Mouse (Mus musculus) duodenum, adult 2 months (tissue): ENCODE measurements around the gene Strn3. TPM values are rescaled to one million over a fixed set of nuclear protein-coding genes. Genes with fewer than 3 reads are reported as not detected.

ENCODE experiments used
- polyA plus RNA-seq: library from polyadenylated mRNA; depleted of rRNA; stranded (reverse); fragments of >200 nt; gene quantifications from 2 replicates; pipeline ENCODE4 v1.2.3, GENCODE M21; 2012; ENCODE audit warnings: low replicate concordance; rRNA removed

Gene Strn3
- polyA plus RNA-seq: 6.5 and 7.1 TPM in 2 replicates

DNA sequence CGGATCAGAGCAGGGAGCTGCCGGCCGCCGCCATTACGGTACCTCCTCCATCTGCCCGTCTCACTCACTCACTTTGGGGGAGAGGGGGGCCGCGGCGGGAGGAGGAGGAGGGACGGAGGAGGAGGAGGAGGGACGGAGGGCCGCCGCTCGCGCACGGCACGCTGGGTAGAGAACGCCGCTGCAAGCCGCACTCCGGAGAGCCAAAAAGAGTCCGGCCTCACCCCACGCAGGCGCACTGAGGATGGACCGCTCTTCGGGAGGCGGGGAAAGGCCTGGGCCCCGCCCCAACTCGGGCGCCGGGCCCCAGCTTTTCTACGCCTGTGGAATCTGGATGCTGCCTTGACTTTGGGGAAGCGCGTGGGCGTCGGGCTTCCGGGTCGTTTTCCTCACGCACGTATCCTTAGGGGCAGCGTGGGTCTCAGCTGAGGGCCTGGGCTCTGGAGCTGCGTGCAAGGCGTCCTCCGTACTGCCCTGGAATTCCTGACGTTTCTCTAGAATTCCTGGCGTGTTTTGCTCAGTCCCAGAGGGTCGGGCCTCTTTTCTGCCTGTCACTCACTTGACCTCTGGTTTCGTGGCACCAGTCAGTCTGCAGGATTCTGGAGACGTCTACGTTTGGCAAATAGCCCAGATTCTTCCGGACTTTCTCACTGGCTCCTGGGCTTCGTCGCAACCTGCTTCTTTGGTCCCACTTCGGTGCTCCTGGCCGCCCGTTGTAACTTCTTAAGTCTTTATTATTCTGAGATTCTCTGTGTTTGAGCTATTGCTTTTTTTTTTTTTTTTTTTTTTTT lies at the start of gene Strn3:
Strn3 (minus strand) TSS at position 53 of the 788 bp plus-strand sequence.

DNA sequence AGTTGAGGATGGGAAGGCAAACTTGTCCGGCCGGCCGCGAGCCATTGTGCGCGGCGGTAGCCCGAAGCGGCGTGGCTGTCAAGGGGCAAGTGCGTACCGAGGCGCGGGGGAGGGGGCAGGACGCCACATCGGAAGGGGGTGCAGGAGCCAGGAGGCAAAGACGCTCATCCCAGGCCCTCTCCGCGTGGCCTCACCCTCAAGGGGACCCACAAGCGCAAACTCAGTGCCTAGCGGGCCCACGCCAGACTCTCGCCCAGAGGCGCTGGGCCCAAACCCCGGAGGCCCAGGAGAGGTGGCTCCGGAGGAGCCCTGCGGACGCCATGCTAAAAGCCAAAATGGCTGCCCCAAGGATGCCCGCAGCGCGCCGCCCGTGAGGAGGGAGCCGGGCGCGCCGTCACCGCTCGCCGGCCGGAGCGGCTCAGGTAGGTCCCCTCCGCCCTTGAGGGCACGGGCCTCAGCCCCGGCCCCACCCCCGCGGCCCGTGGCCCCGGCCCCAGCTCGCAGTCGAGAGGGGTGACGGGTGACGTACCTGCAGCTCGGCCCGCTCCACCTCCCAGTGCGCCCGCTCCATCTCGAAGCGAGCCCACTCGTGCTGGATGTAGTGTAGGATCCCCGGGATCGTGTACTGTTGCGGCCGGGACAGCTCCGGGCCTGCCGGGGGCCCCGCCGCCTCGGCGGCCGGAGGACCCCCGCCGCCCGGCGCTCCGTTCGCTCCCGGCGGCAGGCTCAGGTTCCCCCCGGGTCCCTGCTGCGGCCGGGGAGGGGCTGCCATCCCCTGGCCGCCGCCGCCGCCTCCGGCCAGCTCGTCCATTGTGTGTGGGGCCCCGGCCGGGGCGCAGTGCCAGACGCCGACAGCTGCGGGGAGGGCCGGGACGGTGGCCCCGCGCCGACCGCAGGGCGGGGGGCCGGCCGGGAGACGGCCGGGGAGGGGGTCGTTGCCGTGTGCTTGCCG lies 528 bp downstream of the Strn3 start, which contains the start of gene Ap4s1:
Ap4s1 (plus strand) TSS at position 141 of the 952 bp plus-strand sequence.

DNA sequence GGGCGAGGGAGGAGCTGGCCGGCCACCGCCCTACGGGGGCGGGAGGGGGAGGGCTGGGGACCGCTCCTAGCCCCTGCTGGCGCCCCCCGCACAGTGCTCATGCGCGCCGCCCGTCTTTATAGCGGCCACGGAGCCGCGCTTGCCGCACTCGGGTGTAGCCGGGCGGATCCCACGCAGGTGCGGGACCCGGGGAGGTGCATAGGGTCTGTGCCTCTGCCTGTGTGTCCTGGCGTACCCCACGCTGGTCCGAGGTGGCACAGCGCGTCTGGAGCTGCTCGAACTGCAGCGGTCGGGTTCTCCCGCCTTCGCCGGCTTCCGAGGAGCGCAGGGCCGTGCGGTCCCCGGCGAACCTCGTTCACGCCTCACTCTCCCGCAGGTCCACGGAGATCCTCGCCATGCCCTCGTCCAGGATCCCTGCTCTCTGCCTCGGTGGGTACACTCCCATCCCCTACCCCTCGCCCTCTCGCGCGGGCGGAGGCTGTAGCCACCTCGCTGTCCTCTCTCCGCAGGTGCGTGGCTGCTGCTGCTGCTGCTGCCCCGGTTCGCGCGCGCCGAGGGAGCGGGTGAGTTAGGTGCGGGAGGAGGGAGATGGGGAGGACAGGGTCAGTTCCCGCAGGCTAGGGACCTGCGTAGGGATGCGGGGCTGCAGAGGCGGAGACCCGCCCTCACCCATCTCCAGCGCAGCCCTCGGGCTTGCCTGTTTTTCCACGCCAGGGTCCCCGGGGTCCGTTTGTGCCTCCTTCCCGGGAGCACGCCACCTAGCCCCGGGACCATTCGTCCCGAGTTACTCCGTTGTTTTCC lies 98.3 kb downstream of the Strn3 start, which contains the start of gene Coch:
Coch (plus strand) TSS at position 113 of the 801 bp plus-strand sequence.

Other genes starting within 250 kb of the Strn3 start
- 0.14 and 0.59 TPM in 2 replicates for gene Coch, start 98.6 kb downstream of the Strn3 start, polyA plus RNA-seq
- 2.1 and 5.4 TPM in 2 replicates for gene Ap4s1, start 864 bp downstream of the Strn3 start, polyA plus RNA-seq
- 3.0 and 4.4 TPM in 2 replicates for gene Hectd1, start 137.6 kb upstream of the Strn3 start, polyA plus RNA-seq